Mouse (Mus musculus): ENCODE results near the gene Cacnb4. TPM values are rescaled to one million over a fixed set of nuclear protein-coding genes. Genes with fewer than 3 reads are reported as not detected.

Gene Cacnb4
- polyA plus RNA-seq, 1 experiment from 2014 or later: 1.4 TPM

DNA sequence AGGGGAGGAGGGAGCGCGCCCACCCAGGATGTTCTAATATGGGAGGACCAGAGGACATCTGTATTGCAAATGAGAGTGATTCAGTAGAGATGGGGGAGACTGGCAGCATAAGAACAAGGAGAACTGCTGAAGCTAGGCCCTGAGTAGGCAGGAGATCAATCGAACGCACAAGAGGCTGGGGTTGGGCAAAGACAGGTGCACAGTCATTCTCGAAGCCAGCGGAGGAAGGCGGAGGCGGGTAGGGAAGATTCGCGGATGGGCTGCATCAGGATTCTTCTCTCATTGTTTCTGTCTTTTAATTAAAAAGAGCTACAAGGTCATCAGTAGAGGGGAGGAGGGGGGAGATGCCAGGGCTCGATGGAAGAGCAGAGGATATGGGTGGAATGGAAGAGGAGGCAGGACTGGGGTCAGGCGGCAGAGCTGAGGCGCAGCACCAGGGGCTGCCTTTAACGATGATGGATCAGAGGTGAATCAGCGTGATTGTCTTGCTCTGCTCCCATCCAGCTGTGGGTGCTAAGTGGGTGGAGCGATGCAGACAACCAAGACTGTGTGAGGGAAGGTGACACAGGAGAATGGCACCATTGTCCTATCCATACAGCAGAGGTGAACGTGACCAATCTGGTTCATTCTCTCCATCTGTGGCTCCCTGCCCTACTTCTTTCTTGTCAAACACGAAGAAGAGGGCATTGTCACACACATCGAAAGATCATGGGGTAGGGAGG lies 166.7 kb downstream of the Cacnb4 start:
- no peak for ATAC-seq (ENCODE audit: insufficient number of reproducible peaks, insufficient read depth, low FRiP score, low TSS enrichment)
- 68% methylated on average over 19 of the region's 19 CpGs for WGBS

DNA sequence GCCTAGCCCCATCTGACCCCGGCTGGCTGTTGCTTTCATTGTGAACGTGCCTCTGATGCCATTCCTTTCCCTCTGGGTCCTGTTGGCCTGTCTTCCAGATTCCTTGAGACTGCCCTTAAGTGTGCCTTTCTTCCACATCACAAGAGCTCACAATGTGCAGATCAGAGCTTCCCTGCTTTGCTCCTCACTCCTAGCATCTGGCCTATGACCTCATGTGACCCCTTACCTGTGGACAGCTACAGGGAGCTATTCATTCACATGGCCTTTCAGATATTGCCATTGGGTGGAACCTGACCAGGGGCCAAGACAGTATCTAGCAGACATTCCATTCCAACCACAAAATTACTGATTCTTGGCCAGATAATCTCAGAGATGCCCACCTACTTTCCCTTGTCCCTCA lies 171.5 kb downstream of the Cacnb4 start:
- no peak overlapping the region for H3K4me3 ChIP-seq
- H3K9me3 ChIP-seq: no peaks in the 10 kb centered on the region
- ATAC-seq (ENCODE audit: insufficient number of reproducible peaks, insufficient read depth, low FRiP score, low TSS enrichment): no peak
- 49% methylated on average over 2 of the region's 2 CpGs for whole genome bisulfite sequencing
- no peaks in the 10 kb centered on the region for H3K27me3 ChIP-seq
- no peak overlapping the region for H3K9ac ChIP-seq
- no peaks in the 10 kb centered on the region for H3K36me3 ChIP-seq
- no peaks in the 10 kb centered on the region for H3K4me1 ChIP-seq
- no peak overlapping the region for H3K4me2 ChIP-seq (replicated peaks)
- H3K27ac ChIP-seq: no peak overlapping the region

More for the DNA sequence above, 166.7 kb downstream of the Cacnb4 start:
- no peaks in the 10 kb centered on the region; the same call in 1 of the 2 replicates for H3K4me1 ChIP-seq
- H3K27ac ChIP-seq: no peak overlapping the region
- no peak overlapping the region for H3K4me2 ChIP-seq (replicated peaks)
- no peaks in the 10 kb centered on the region for H3K9me3 ChIP-seq
- no peak overlapping the region for H3K4me3 ChIP-seq
- H3K9ac ChIP-seq: no peak overlapping the region
- H3K27me3 ChIP-seq: no peaks in the 10 kb centered on the region; the same call in 1 of the 2 replicates
- no peaks in the 10 kb centered on the region for H3K36me3 ChIP-seq

DNA sequence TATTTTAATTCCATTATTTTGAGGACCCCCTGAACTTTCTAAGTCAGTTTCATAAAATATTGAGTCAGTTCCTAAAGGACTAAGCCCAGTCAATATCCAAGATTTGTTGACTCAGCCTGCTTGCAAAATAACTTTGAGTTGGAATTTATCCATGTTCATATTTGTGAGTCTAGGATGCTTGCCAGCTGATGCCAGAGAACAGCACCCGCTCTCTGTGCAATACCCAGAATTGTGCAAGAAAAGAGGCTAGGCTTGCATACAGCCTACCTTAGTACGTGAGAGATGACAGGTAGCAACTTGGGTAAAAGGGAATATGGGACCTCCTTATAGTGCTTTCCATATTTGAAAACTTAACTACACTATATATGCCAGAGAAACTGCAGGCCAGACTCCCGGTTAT lies 171.9 kb downstream of the Cacnb4 start:
- Histone ChIP-seq H3K9me3 (no peaks in the 10 kb centered on the region), H3K36me3 (no peaks in the 10 kb centered on the region), H3K27ac (no peak overlapping the region), H3K4me3 (no peak overlapping the region), H3K4me2 (replicated peaks) (no peak overlapping the region), H3K4me1 (no peaks in the 10 kb centered on the region), H3K9ac (no peak overlapping the region), H3K27me3 (no peaks in the 10 kb centered on the region)
- 82% methylated on average over 3 of the region's 3 CpGs for WGBS
- ATAC-seq (ENCODE audit: insufficient number of reproducible peaks, insufficient read depth, low FRiP score, low TSS enrichment): no peak

DNA sequence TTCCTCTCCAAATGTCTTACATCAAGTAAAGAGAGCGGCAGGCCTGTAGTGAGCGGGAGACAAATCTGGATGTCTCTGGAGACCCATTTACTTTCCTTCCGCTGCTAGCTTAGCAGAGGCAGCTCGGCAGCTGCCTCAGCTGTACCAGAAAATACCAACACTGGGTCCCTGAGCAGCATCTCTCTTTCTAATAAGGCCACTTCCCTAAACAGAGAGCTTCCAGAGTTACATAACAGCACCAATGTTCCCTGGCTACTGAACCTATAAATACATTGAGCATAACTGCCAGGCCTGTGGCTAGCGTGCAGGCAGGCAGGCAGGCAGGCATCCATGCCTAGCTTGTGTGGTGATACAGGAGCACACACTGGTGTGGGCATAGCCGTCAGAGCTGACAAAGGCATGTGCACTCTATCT lies 176.8 kb downstream of the Cacnb4 start:
- Histone ChIP-seq H3K9me3 (no peaks in the 10 kb centered on the region), H3K27me3 (no peaks in the 10 kb centered on the region), H3K36me3 (no peaks in the 10 kb centered on the region), H3K4me2 (replicated peaks) (no peak overlapping the region), H3K4me1 (peaks cover 2% of the 10 kb centered on the region; the same call in 1 of the 2 replicates), H3K9ac (no peak overlapping the region), H3K27ac (peak overlapping the region; percentile 1; the same call in 1 of the 2 replicates), H3K4me3 (no peak overlapping the region)
- no peak for ATAC-seq (ENCODE audit: insufficient number of reproducible peaks, insufficient read depth, low FRiP score, low TSS enrichment)
- 77% methylated on average over 6 of the region's 6 CpGs for WGBS

DNA sequence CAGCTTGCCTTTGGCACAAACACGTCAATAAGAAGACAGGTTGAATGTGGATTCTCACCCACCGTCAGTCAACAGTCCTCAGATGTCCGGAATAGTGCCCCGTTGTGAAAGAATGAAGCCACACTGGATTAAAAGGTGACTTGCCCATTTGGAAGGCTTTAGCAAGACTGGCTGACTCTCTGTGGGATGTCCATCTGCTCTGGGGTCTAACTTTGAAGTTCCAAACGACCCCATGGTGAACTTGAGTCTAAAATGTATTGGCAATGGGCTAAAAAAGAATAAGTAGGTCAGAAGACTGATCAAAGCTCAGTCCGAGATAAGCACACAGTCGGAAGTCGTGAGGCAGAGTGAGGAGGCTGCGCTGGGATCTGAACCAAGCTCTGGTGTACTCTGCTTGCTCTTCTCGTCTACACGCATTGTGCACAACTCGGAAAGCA lies 177.5 kb downstream of the Cacnb4 start:
- H3K27ac ChIP-seq: no peak overlapping the region
- 82% methylated on average over 12 of the region's 12 CpGs for WGBS
- no peak overlapping the region for H3K9ac ChIP-seq
- no peak for ATAC-seq (ENCODE audit: insufficient number of reproducible peaks, insufficient read depth, low FRiP score, low TSS enrichment)
- H3K9me3 ChIP-seq: no peaks in the 10 kb centered on the region
- H3K27me3 ChIP-seq: no peaks in the 10 kb centered on the region
- no peaks in the 10 kb centered on the region for H3K36me3 ChIP-seq
- H3K4me1 ChIP-seq: peaks cover 5% of the 10 kb centered on the region; the same call in 1 of the 2 replicates
- H3K4me3 ChIP-seq: no peak overlapping the region
- no peak overlapping the region for H3K4me2 ChIP-seq (replicated peaks)

DNA sequence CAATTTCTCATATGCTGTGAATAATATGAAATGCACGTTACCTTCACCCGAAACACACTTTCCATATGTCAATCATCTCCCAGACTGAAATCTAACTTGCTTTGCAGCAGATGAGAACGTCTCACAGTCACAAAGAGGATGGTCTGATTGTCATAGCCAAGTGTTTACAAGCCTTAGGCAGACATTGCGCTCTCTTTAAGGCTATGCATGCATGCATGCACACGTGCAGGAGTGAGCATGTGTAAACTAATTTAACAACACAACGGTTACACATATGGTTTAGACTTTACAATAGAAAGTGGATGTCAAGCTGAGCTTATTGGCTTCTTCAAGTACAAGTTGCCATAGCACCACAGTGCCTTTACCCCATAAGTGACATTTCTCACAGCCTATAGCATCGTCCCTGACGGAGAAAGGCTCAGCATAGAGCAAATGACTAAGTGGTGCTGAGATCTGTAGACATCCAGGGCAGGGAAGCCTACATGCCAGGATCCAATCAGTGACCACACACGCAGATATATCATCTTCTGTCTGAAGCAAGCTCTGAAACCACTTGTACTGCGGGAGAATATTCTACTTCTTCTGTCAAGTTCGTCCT lies 181.4 kb downstream of the Cacnb4 start:
- ATAC-seq (ENCODE audit: insufficient number of reproducible peaks, insufficient read depth, low FRiP score, low TSS enrichment): no peak
- H3K36me3 ChIP-seq: no peaks in the 10 kb centered on the region
- H3K9ac ChIP-seq: no peak overlapping the region
- WGBS: 81% methylated on average over 11 of the region's 11 CpGs
- H3K4me2 ChIP-seq (replicated peaks): no peak overlapping the region
- H3K27ac ChIP-seq: no peak overlapping the region
- H3K4me3 ChIP-seq: no peak overlapping the region
- no peaks in the 10 kb centered on the region for H3K9me3 ChIP-seq
- H3K4me1 ChIP-seq: peaks cover 7% of the 10 kb centered on the region; the same call in 1 of the 2 replicates
- no peaks in the 10 kb centered on the region for H3K27me3 ChIP-seq

DNA sequence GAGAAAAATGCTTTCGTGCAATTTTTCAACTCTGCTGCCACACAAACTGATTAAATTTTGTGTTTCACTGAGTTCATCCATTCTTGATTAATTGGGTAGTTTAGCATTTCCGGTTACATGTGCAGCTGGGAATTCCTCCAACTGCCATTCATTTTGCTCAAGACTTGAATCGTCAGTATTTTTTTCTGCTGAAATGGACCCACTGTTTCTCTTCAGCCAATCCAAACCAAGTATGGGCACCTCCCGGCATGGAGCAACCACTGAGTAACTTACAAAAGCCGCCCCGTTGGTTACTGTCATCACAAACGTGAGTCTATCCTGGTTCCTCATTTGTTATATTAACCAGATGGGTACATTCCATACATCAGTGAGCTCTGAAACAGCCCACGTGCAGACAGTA lies 182.4 kb downstream of the Cacnb4 start:
- Histone ChIP-seq H3K9me3 (no peaks in the 10 kb centered on the region), H3K4me1 (peaks cover 7% of the 10 kb centered on the region; the same call in 1 of the 2 replicates), H3K9ac (no peak overlapping the region), H3K4me2 (replicated peaks) (no peak overlapping the region), H3K4me3 (no peak overlapping the region), H3K27me3 (no peaks in the 10 kb centered on the region), H3K36me3 (no peaks in the 10 kb centered on the region), H3K27ac (no peak overlapping the region)
- WGBS: 65% methylated on average over 8 of the region's 8 CpGs
- no peak for ATAC-seq (ENCODE audit: insufficient number of reproducible peaks, insufficient read depth, low FRiP score, low TSS enrichment)

DNA sequence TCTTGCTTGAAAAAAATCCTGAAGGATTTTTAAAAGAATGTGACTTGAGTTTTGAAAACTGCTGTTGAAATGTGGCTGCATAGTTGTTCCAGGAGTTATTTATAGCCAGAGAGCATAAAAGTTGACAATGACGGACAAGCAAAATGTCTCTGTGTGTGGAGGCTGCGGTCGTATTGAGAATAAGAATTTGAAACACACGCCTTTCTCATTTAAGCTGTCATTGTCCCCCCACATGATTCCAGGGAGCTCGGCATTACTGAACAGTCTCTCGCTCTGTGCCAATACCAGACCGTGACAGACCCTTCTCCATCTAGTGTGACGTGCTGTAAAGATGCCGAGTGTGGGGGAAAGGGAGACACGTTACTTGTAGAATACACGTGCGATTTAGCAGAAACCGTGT lies 183.8 kb downstream of the Cacnb4 start:
- no peak overlapping the region for H3K27ac ChIP-seq
- WGBS: 59% methylated on average over 13 of the region's 13 CpGs

DNA sequence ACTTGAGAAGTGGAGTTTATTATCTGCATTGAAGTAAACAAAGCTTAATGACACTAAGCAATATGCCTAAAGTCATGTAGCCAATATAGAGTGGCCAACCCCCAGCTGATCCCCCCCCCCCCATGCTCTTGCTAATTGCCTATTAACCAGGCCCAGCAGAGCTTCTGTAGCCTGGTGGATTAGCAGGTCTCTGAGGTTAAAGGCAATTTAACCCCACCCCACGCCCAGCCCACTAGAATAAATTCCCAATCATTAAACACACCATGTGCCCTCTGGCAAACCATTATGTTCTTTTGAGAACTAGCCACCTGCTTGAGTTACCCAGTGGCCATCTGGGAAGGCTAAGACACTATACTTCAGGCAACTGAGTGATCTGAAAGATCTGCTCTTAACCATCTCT lies 186.8 kb downstream of the Cacnb4 start:
- no peak overlapping the region for H3K9ac ChIP-seq
- H3K27ac ChIP-seq: no peak overlapping the region
- 48% methylated on average over 1 of the region's 1 CpGs for WGBS
- no peak overlapping the region for H3K4me3 ChIP-seq
- H3K36me3 ChIP-seq: no peaks in the 10 kb centered on the region
- no peaks in the 10 kb centered on the region for H3K27me3 ChIP-seq
- no peak for ATAC-seq (ENCODE audit: insufficient number of reproducible peaks, insufficient read depth, low FRiP score, low TSS enrichment)
- no peak overlapping the region for H3K4me2 ChIP-seq (replicated peaks)
- no peaks in the 10 kb centered on the region for H3K9me3 ChIP-seq
- peaks cover 5% of the 10 kb centered on the region; the same call in 1 of the 2 replicates for H3K4me1 ChIP-seq

More for the DNA sequence above, 183.8 kb downstream of the Cacnb4 start:
- Histone ChIP-seq H3K27me3 (no peaks in the 10 kb centered on the region), H3K4me2 (replicated peaks) (no peak overlapping the region), H3K4me1 (peaks cover 7% of the 10 kb centered on the region; the same call in 1 of the 2 replicates), H3K36me3 (no peaks in the 10 kb centered on the region), H3K4me3 (no peak overlapping the region), H3K9ac (no peak overlapping the region), H3K9me3 (no peaks in the 10 kb centered on the region)
- no peak for ATAC-seq (ENCODE audit: insufficient number of reproducible peaks, insufficient read depth, low FRiP score, low TSS enrichment)

DNA sequence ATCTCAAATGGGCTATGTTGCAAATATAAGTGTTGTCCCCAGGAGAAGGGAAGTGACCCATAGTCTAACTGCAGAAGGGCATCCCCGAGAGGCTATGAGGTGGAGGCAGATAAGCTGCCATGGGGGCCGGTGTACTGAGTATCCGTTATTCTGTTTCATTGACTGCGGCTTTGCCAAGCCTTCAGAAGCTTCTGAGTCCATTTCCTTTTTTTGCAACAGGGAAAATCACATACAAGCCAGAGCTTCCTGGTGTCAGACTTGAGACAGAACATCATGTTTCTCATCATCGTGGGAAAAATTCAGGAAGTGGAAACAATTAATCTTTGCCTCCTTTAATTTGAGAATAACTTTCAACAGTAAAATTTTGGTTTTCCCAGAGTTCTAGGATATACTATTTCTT lies 193.1 kb downstream of the Cacnb4 start:
- Histone ChIP-seq H3K9ac (no peak overlapping the region), H3K36me3 (no peaks in the 10 kb centered on the region), H3K4me2 (replicated peaks) (no peak overlapping the region), H3K4me1 (no peaks in the 10 kb centered on the region), H3K27ac (no peak overlapping the region), H3K27me3 (no peaks in the 10 kb centered on the region), H3K4me3 (no peak overlapping the region), H3K9me3 (no peaks in the 10 kb centered on the region)
- no peak for ATAC-seq (ENCODE audit: insufficient number of reproducible peaks, insufficient read depth, low FRiP score, low TSS enrichment)
- WGBS: 86% methylated on average over 5 of the region's 5 CpGs

DNA sequence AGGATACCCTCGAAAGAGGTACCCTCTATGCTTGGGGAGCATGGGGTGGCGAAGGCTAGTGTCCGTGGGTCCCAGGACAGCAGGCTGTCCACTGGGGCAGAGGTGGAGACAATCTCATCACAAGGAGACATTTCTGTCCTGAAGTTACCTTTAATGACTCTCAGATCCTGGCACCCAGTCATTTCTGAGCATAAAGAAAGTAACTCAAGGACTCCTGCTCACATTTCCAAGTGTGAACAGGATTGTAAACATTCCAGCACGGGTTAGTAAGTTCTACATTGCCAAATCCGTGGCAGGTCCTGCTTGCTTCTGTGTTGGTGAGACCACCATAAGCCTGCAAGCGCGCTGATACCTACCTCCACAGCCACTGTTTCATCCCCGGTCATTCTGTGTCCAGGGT lies 196.2 kb downstream of the Cacnb4 start:
- no peak overlapping the region for H3K9ac ChIP-seq
- no peak overlapping the region for H3K4me3 ChIP-seq
- H3K9me3 ChIP-seq: no peaks in the 10 kb centered on the region
- no peak for ATAC-seq (ENCODE audit: insufficient number of reproducible peaks, insufficient read depth, low FRiP score, low TSS enrichment)
- no peak overlapping the region for H3K4me2 ChIP-seq (replicated peaks)
- WGBS: 88% methylated on average over 8 of the region's 8 CpGs
- H3K27me3 ChIP-seq: 0 out of 2 replicates have a peak, but pooled peaks cover 4% of the 10 kb centered on the region
- no peak overlapping the region for H3K27ac ChIP-seq
- H3K36me3 ChIP-seq: no peaks in the 10 kb centered on the region
- H3K4me1 ChIP-seq: no peaks in the 10 kb centered on the region

DNA sequence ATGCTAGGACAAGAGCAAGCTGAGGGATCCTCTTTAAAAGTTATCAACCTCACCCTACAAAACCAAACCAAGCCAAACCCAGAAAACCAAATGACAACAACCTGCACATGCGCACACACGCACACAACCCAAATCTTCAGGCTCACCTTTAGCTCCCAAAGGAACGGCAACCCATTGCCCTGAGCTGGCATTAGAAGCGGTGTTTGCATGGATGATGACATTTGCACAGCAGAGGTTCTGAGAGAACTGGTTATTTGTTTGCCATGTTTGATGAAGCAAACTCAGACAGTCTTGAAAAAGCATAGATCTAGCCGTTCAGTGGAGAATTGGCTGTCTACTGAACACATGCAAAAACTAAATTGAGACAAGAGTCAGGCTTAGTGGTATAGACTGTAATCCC lies 198.1 kb downstream of the Cacnb4 start:
- H3K9me3 ChIP-seq: no peaks in the 10 kb centered on the region
- ATAC-seq (ENCODE audit: insufficient number of reproducible peaks, insufficient read depth, low FRiP score, low TSS enrichment): no peak
- 93% methylated on average over 5 of the region's 5 CpGs for WGBS
- no peak overlapping the region for H3K9ac ChIP-seq
- H3K36me3 ChIP-seq: no peaks in the 10 kb centered on the region
- no peak overlapping the region for H3K27ac ChIP-seq
- H3K4me3 ChIP-seq: no peak overlapping the region
- no peaks in the 10 kb centered on the region for H3K4me1 ChIP-seq
- H3K4me2 ChIP-seq (replicated peaks): no peak overlapping the region
- peaks cover 12% of the 10 kb centered on the region; the same call in 1 of the 2 replicates for H3K27me3 ChIP-seq

All from embryonic facial prominence, embryonic 12.5 days (tissue).